Mouse (Mus musculus) heart, embryonic 11.5 days (tissue): Measurements from ENCODE around the gene Dab1. TPM values are rescaled to one million over a fixed set of nuclear protein-coding genes. Genes with fewer than 3 reads are reported as not detected.

Source experiments
- ATAC-seq: fragments of 200-750 bp; cut with Nextera tagmentation; replicated peaks from 2 replicates; pipeline ENCODE4 v1.8.0; 2017; ENCODE audit warnings: moderate library complexity; ENCODE audit not compliant: insufficient number of reproducible peaks, low FRiP score, low TSS enrichment
- H3K27ac ChIP-seq: fragments of 300-500 bp; sonication (generic); 2 replicates; pipeline ENCODE4 v1.5.1; 2014; ENCODE audit warnings: mild to moderate bottlenecking, low read depth, low read length
- H3K27me3 ChIP-seq: fragments of 300-500 bp; sonication (generic); 2 replicates; pipeline ENCODE4 v1.6.1; 2014; ENCODE audit warnings: mild to moderate bottlenecking, low read length, mixed read lengths; ENCODE audit not compliant: control insufficient read depth, insufficient read depth
- H3K36me3 ChIP-seq: fragments of 300-500 bp; sonication (generic); 2 replicates; pipeline ENCODE4 v1.6.1; 2014; ENCODE audit warnings: mild to moderate bottlenecking, low read length, moderate library complexity, mixed read lengths; ENCODE audit not compliant: control insufficient read depth, insufficient read depth
- H3K4me1 ChIP-seq: fragments of 300-500 bp; sonication (generic); 2 replicates; pipeline ENCODE4 v1.6.1; 2014; ENCODE audit warnings: low read length; ENCODE audit not compliant: control insufficient read depth, insufficient read depth
- H3K4me2 ChIP-seq: fragments of 300-500 bp; sonication (generic); 2 replicates; pipeline ENCODE4 v1.6.1; 2014; ENCODE audit warnings: mild to moderate bottlenecking, moderate library complexity
- H3K4me3 ChIP-seq: fragments of 300-500 bp; sonication (generic); 2 replicates; pipeline ENCODE4 v1.5.1; 2014; ENCODE audit warnings: low read depth, low read length
- H3K9ac ChIP-seq: fragments of 300-500 bp; sonication (generic); 2 replicates; pipeline ENCODE4 v1.6.1; 2014; ENCODE audit warnings: mild to moderate bottlenecking, low read depth, low read length, moderate library complexity
- H3K9me3 ChIP-seq: fragments of 300-500 bp; sonication (generic); replicated peaks from 2 replicates; pipeline ENCODE4 v1.6.1; 2016; ENCODE audit warnings: low read length; ENCODE audit not compliant: control insufficient read depth
- WGBS: fragments of 180-500 bp; shearing (Covaris S2); extraction: QIAGEN DNeasy Blood & Tissue Kit; methylation state at CpG from one replicate; pipeline ENCODE4 v1.1.7; 2014; ENCODE audit not compliant: insufficient replicate concordance; 5-methylcytosine and 5-hydroxymethylcytosine counted together
- polyA plus RNA-seq: library from polyadenylated mRNA; unstranded; fragments of >200 nt; fragmentation: Nextera tagmentation; extraction: Ambion mirVana; gene quantifications from 2 replicates; pipeline ENCODE4 v1.2.1, GENCODE M21; 2014

The Dab1 gene
- 1.2 and 1.9 TPM in 2 replicates for polyA plus RNA-seq

DNA sequence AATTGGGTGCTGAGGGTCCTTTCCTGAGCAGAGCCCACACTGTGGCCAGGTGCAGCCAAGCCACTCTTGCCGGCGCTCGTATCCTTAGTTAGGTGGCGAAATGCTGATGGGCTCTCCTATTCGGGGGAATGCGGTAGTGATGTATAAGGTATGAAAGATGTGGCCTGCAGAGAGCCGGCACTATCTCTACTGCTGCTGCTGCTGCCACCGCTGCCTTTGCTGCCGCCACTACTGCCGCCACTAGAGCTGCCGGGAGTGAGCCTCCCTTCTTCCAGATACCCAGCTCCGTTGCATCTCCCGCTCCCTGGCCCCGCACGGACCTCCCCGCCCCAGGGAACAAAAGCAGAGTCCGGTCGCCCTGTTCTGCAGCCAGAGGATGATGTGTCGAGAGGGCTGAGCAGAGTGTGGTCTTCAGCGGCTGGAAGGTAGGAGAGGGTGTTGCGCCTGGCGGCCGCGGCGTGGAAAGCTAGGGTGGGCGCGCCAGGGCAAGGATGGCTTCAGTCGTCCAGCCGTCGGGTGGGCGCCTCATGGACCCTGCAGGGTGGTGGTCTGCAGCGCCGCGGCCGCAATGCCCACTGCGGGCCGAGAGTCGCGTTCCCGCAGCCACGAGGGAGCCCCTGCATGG, at the start of gene Dab1:
Gene Dab1 (plus strand): TSS at position 39 of the 625 bp plus-strand sequence.
- H3K27me3 ChIP-seq, result peaks cover 54% of the 10 kb centered on the region
- H3K9me3 ChIP-seq, result no peaks in the 10 kb centered on the region
- peak within 1 kb of the TSS; percentile 78 for H3K4me2 ChIP-seq
- no peaks in the 10 kb centered on the region for H3K36me3 ChIP-seq
- under 1% methylated on average over 41 of the region's 41 CpGs for whole genome bisulfite sequencing
- H3K4me1 ChIP-seq, result peaks cover 4% of the 10 kb centered on the region; the same call in 1 of the 2 replicates
- no peak within 1 kb of the TSS for H3K9ac ChIP-seq
- H3K27ac ChIP-seq, result no peak within 1 kb of the TSS
- H3K4me3 ChIP-seq, result peak within 1 kb of the TSS; percentile 44
- ATAC-seq, result no peak

DNA sequence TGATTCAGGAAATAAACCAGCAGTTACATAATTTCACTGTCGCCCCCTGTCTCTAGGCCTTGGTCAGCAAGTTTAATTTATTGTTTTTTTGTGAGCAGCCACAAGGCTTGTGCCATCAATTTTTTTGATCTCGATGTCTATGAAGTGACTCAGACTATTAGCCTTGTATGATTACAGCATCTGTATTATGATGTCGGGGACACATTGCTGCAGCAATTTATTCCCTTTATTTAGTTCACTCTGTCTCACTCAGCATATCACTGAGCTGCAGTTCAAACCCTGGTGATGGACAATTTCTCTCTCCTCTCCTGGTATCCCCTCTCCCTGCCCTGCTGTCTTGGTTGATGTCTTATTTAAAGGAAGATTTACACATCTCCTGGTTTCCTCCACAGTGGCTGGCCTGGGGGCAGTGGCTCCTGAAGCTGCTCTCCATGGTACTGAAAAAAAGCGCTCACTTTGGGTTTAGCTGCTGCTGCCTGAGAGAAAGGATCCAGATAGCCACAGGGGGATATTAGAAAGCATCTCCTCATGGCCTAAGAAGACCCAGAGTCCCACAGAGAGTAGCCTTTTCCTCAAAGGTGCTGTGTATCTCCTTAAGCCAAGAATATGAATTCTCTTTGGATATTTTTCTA, 47.3 kb upstream of the Dab1 start:
- Histone ChIP-seq H3K27ac (no peak overlapping the region), H3K4me1 (no peaks in the 10 kb centered on the region), H3K4me3 (no peak overlapping the region), H3K27me3 (no peaks in the 10 kb centered on the region), H3K4me2 (no peak overlapping the region), H3K9ac (no peak overlapping the region), H3K36me3 (no peaks in the 10 kb centered on the region), H3K9me3 (no peaks in the 10 kb centered on the region)
- 60% methylated on average over 4 of the region's 4 CpGs for WGBS
- ATAC-seq, result no peak

DNA sequence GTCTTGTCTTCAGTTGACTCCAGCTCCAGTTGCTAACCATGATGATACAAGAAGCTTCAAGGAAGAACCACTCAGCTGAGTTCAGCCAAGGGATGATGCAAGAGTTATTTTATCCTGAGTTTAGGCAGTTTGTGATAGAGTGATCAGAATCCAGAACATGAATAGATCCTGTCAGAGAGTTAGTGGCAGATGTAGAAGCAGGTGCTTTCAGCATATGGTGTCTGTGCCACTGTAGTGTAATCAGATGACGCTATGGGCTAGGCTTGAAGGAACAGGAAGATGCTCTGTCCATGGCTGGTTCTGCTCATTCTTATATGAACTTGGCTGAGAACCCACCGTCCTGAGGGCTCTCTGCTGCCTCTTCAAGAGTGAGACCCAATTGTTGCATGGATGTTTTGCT, 43.6 kb upstream of the Dab1 start:
- Histone ChIP-seq H3K9me3 (no peaks in the 10 kb centered on the region), H3K27ac (no peak overlapping the region), H3K4me2 (no peak overlapping the region), H3K4me3 (no peak overlapping the region), H3K27me3 (no peaks in the 10 kb centered on the region), H3K36me3 (no peaks in the 10 kb centered on the region), H3K4me1 (no peaks in the 10 kb centered on the region), H3K9ac (no peak overlapping the region)
- 74% methylated on average over 2 of the region's 2 CpGs for WGBS
- ATAC-seq, result no peak

DNA sequence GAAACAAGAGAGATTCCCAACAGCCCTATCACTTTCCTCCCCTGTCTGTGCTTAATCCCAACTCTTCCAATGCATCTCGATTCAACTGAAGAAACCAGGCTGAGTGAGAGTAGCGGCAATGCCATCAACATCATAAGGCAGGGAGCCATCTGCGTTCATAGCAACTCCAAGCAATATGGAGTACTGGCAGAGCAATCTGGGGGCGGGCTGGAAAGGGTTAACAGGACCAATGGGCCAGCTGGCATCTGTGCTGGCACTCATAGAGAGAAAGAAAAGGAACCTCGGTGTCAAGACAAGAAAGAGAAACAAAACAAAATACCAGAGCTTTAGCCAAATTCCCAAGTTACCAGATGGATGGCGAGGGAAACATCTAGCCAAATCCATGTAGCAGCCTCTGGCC, 42.9 kb upstream of the Dab1 start:
- Histone ChIP-seq H3K4me3 (no peak overlapping the region), H3K36me3 (no peaks in the 10 kb centered on the region), H3K27ac (no peak overlapping the region), H3K9me3 (no peaks in the 10 kb centered on the region), H3K27me3 (no peaks in the 10 kb centered on the region), H3K4me2 (no peak overlapping the region), H3K4me1 (no peaks in the 10 kb centered on the region), H3K9ac (no peak overlapping the region)
- WGBS, result 75% methylated on average over 6 of the region's 6 CpGs
- ATAC-seq, result no peak

DNA sequence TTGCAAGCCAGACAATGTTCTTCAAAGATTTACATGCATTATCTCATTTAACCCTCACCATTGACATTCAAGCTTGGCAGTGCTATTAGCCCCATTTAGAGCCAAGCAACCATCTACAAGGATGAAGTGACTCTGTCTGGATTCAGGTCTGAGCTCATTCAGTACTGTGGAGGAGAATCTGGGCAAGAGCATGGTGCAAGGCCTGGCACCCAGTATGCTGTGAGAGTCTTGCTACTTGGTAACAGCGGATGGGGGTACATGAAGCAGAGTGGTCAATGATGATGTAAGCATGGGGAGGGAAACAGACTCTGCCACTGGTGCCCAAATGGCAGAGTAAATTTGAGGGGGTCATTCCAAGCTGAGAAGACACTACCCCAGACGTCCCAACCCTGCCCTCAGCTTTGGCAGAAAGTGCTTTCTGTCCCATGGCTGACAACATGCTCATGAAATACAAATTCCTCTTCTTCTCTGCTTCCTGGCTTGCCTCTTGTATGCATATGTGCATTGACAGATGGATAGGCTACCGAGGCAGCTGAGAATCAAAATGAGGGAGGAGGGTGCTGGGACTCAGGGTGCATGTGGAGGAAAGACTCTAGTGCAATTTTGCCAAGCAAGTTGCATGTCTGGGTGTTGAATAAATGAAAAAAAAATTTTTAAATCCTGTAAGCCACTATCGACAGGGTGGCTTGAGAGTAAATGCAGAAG, 41.9 kb upstream of the Dab1 start:
- 78% methylated on average over 4 of the region's 4 CpGs for WGBS
- H3K9ac ChIP-seq, result no peak overlapping the region
- no peak overlapping the region for H3K4me2 ChIP-seq
- no peak overlapping the region for H3K4me3 ChIP-seq
- no peak for ATAC-seq
- no peaks in the 10 kb centered on the region for H3K9me3 ChIP-seq
- no peaks in the 10 kb centered on the region for H3K36me3 ChIP-seq
- H3K4me1 ChIP-seq, result no peaks in the 10 kb centered on the region
- H3K27me3 ChIP-seq, result no peaks in the 10 kb centered on the region
- no peak overlapping the region for H3K27ac ChIP-seq

DNA sequence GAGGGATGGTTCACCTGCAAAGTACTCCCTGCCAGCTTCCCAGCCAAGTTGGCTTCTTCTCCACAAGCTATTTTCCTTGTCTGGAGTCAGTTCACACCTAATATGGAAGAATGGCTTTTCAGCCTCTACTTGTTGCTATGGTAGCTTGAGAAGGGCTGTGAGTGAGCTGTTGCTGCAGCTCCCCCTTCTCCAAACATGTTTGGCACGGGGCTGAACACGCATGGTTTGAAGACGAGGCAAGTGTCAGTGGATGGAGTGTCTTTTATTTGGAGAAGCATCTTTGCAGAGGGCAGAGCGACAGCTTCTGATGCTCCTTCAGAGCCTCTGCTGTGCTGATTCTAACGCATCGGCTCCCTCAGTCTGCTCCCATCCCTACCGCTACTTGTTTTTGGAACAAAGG, 41.3 kb upstream of the Dab1 start:
- ATAC-seq, result no peak
- Histone ChIP-seq H3K9ac (no peak overlapping the region), H3K9me3 (no peaks in the 10 kb centered on the region), H3K36me3 (no peaks in the 10 kb centered on the region), H3K4me2 (no peak overlapping the region), H3K4me3 (no peak overlapping the region), H3K4me1 (no peaks in the 10 kb centered on the region), H3K27me3 (no peaks in the 10 kb centered on the region), H3K27ac (no peak overlapping the region)
- WGBS, result 72% methylated on average over 7 of the region's 7 CpGs

DNA sequence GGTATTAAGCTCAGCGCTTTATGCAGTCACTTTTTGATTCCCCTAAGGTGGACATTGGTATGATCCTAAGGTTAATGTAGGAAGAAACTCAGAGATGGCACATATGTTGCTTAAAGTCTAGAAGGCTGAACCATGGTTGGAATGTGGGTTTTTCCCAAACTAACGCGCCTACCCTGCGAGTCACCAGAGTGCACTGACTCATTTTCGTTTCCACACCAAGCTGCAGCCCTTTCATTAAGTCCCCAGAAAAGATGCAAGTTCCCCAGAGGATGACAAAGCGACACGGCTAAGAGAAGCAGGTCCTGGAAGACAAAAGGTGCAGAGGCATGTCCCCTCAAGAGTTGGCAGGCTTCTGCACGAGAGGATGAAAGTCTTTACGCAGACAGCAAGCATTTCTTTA, 39.1 kb upstream of the Dab1 start:
- H3K9ac ChIP-seq, result no peak overlapping the region
- no peaks in the 10 kb centered on the region for H3K27me3 ChIP-seq
- 79% methylated on average over 9 of the region's 9 CpGs for WGBS
- H3K4me3 ChIP-seq, result no peak overlapping the region
- ATAC-seq, result no peak
- no peaks in the 10 kb centered on the region for H3K36me3 ChIP-seq
- H3K27ac ChIP-seq, result no peak overlapping the region
- no peak overlapping the region for H3K4me2 ChIP-seq
- no peaks in the 10 kb centered on the region for H3K9me3 ChIP-seq
- no peaks in the 10 kb centered on the region for H3K4me1 ChIP-seq

DNA sequence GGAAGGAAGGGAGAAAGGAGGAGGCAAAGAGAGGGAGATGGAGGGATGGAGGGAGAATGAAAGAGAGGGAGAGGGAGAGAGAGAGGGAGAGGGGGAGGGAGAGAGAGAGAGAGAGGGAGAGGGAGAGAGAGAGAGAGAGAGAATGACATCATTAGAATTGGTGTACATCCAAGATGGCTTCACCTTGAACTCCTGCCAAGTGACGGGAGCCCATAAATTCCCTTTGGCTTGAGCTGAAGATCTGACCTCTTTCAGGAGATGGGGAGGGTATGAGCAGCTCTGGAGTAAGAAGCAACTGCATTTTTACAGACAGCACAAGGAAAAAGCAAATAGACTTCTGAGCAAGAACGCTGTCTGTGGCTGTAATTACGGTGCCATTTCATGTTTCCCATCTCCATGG, 4.1 kb upstream of the Dab1 start:
- no peak overlapping the region for H3K4me2 ChIP-seq
- H3K36me3 ChIP-seq, result no peaks in the 10 kb centered on the region
- H3K9ac ChIP-seq, result no peak overlapping the region
- peaks cover 4% of the 10 kb centered on the region; the same call in 1 of the 2 replicates for H3K4me1 ChIP-seq
- 82% methylated on average over 3 of the region's 3 CpGs for WGBS
- H3K27ac ChIP-seq, result no peak overlapping the region
- H3K27me3 ChIP-seq, result peaks cover 29% of the 10 kb centered on the region
- H3K4me3 ChIP-seq, result no peak overlapping the region
- H3K9me3 ChIP-seq, result no peaks in the 10 kb centered on the region
- no peak for ATAC-seq
